Mouse (Mus musculus) cerebellum, postnatal 25 days (tissue): Measurements from ENCODE around the gene Fam19a1.

Experiments used
- DNase-seq, 2 experiments: peaks; one replicate each; pipeline ENCODE4 v3.0.0; 2021; ENCODE audit warnings: mixed read lengths in 2 of 2

Fam19a1 gene

DNA sequence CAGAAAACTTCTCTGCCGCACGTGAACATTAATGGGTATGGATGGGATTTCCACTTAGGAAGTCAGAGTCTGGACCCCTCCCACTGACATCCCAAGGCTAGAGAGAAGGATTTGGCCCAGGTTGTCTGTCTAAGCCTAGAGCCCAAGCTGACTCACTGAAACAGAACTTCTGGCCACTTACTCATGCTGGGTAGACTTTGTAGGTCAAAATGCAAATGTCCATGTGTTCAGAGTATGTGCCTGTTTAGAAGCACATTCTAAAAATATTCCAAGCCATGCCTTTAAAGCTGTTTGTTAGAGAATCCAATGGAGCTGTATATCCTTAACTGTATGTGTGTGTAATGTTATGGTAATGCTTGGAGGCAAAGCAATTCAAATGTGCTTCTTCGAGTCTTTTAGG lies 145.7 kb downstream of the Fam19a1 start:
- no peak for DNase-seq

DNA sequence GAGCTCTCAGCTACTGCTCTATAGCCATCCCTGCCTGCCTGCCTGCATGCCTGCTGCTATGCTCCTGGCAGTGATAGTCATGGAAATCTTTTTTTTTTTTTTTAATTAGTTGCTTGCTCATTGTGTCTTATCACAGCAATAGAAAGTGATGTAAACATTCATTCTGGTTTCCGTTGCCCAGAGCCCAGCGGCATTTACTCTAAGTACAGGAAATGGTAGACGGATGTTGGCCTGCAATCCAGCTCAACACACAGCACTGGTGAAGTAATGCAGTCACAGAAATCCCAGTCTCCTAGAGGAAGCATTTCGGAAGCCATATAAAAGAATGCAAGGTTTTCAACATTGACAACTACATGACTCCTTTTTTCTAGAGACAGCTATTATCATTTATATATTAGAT lies 153.5 kb downstream of the Fam19a1 start:
- DNase-seq: no peak

DNA sequence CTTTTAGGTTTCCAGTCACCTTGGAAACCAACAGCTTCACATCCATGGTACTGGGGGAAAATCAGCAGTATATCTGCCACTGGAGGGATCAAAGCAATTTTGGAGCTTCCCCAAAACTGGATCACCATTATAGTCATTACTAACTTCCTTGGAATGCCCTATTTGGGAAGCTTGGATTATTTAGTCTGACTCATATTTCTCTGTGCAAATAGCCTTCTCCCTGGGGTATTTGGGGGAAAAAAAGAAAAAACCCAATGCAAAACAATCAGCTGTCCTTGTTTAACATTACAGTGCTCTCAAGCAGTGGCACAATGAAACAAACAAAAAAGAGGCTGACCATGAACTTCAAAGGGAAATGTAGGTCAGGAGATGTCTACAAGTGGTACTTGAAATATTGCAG lies 155.8 kb downstream of the Fam19a1 start:
- no peak for DNase-seq

DNA sequence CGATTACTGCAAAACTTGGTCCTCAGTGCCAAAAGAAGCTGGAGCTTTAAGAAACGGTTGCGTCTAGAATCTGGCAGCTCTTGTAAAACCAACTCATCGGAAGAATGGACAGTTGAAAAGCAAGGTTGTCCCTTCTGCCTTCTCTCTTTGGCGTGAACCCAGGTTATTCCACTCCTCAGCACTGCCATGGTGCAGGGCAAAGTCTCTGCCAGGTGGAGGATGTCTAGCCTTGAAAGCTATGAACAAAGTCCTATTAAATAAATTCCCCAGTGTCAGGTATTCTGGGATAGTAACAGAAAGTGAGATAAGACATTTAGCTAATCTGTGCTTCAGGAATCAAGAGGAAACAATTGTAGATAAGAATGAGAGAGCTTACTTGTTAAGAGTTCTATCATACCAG lies 157.5 kb downstream of the Fam19a1 start:
- DNase-seq: no peak

DNA sequence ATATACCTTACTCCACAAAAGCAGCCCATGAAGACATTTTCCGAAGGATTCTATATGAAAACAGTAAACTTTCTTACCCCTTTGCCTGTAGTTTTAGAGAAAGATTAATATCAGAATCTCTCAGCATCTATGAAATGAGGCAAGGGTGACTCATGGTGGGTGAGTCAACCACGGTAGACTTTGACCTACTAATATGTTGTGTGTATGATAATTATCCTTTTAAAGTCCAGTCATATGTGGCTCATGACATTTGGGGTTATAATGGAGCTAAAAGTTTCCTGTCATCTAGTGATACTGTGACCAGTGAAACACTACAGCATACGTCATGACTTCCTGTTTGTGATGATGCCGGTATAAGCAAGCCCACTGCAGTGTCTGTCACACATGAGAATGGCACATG lies 170.8 kb downstream of the Fam19a1 start:
- no peak for DNase-seq

DNA sequence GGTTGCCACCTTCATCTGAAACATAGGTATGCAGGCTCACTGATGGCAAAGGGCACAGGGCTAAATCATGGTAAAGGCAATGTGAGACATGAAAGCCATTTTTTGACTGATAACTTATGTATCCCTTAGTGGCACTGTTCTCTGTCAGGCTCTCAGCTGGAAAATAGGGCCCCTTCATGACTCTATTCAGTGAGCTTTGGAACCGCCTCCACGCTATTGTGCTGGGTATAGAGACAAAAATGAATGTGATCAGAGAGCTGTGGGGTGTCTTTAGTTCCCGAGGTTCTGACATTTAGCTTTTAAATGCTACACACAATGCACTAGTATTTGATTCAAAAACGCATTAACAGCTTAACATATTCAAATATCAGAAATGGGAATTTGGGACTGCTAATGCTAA lies 171.6 kb downstream of the Fam19a1 start:
- DNase-seq: no peak

DNA sequence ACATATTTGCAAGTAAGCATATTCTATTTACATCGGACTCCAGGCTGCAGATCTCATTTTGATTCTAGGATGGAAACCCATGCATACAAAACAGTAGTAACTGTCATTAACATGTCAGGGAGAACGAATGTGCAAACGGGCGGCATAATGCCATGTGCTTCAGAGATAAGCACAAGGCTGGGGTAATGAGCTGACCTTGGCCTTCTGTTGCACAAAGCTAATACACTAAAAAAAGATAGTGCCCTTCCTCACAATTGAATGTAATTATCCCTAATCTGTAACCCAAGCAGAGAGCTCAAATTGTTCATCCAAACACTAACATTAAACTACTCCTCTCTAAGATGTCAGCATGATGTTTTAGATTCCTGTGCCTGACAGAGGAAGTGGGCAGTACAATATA lies 173.3 kb downstream of the Fam19a1 start:
- no peak for DNase-seq

DNA sequence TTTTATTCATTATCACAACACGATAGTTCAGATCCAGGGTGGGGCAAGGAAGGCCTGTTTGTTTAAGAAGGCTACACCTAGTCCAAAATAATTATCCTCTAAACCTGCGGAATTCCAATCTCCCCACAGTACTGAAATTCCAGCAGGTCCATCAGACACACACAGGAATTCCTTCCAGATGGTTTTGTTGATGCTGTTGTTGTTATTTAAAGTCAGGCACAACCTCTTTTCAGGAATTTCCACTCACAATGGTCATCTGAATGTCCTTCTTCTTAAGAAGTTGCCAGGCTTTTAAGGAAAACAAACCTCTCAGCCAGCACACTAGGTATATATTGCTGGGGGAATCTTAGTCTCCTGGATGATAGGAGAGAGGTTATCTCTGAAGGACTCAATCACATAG lies 174.4 kb downstream of the Fam19a1 start:
- no peak for DNase-seq

DNA sequence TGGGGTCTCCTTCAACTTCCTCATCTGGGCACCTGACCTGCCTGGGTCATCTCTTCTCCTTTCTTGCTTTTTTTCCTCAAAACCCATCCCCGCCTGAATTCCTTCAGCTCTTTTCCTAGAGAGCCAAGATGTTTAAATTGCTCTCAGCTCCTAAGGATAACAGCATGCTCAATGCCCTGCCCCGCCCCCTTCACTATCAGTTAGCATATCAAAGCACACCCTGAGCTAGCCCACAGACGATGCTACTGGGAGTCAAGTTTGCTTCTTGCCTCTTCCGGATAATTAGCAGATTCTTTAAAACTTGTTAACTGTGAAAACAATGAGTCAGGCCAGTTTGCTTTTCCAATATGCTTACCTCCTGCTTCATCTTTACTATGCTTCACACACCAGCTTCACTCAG lies 176.7 kb downstream of the Fam19a1 start:
- no peak for DNase-seq

DNA sequence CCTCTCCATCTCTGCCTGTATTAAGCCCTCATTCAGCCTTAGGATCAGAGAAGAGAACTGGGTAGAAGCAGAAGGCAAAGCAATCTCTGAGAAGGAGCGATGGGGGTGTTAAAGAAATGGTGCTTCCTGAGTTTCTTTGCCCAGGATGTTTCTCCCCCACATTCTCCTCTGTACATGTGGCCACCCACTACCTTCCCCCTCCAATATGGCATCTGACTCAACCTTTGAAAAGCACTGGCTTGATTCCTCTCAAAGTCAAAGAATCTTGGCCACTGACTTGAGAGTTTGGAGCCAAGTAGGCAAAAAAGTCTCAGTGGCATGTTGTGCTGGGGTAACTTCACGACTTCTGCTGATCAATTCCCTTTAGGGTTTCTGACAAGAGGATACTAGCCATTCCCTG lies 234.5 kb downstream of the Fam19a1 start:
- DNase-seq: no peak

DNA sequence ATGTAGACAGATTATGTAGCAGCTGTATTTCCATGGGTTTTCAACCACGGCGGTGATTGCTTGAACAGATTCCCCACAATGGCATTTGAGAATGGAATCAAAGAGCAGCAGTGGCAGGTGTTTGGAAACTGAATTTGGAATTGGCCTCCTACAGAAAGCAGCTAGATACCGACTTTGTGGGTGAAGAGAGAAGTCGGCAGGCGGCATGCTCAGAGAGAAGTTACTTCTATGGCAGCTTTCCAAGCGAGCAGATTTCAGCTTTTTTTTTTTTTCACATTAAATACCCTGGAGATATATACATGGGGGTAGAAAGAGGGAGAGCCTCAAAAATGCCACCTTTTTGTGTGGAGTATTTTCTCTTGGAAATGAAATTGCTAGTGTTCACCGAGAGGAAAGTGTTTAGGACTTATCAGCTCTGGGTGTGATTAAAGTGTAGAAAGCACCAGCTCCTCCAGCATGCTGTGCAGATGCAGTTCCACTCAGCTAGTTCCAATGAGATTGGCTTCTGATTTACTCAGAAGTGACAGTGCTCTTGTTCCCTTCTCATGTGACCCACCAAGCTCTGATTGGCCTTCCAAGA lies 236.6 kb downstream of the Fam19a1 start:
- no peak for DNase-seq

DNA sequence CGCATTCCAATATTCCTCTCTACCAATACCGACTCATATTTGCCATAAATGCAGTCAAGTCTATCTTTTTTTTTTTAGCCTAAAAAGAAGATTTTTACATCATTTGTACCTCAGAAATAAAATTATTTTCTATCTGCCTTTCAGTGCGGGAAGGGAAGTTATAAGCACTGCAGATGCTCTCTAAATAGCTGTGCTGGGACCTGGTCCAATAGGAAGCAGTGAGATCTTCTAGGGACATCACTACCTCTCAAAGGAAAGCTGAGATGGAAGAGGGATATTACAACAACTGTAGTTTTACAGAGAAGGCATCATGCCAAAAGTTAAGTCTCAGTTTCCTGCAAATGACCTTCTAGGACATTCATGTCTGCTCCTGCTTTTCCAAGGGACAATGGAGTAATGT lies 256.6 kb downstream of the Fam19a1 start:
- DNase-seq: no peak

DNA sequence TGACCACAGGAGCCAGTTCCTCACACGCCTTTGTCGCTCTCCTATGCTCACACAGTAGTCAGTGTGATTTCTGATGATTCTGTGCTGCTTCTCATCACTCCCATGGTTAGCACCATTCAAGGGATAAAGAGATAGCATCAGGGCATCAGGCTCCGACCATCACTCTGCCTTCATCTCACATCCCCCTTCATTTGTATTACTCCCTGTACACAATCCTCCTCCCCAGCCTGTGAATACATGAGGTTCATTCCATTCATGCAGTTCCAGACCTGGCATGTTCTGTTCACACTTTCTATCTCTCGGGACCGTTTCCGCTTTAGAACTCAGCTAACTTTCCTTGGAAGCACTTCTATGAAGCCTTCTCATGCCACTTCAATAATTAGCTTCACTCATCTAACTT lies 259.9 kb downstream of the Fam19a1 start:
- DNase-seq: no peak

DNA sequence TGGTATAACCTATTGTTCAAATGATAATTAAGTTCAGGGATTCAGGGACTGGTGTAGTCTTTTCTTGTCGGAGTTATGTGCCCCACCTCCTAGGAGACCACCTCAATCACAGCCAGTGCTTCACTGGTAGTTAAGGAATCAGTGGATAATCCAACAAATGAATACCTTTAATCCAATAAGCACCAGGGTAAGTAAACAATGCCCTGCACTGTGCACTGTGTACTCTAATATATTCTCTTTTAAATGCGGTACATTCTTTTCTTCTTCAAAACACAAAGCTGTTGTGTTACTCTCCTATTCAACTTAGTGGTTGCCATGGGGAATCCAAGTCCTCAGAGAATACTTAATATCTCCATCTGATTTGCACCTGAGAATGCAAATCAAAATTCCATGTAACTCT lies 260.3 kb downstream of the Fam19a1 start:
- DNase-seq: no peak

DNA sequence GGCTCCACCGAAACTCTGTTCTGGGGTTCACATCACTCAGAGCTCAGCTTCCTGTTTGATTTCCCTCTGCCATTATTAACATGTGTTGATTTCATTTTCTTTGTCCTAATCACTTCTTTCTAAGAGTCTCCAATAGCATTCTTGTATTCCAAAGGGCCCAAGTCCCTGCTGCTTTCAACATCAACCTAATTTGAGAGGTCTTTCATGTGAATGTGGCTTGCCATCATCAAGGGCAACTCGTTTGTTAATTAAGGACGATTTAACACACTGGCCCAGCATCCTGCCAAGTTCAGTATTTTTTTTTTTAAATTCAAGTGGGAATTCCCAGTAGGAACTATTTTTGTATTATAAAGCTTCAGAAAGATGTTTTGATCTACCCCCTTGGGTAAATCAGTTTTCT lies 263.8 kb downstream of the Fam19a1 start:
- no peak for DNase-seq

DNA sequence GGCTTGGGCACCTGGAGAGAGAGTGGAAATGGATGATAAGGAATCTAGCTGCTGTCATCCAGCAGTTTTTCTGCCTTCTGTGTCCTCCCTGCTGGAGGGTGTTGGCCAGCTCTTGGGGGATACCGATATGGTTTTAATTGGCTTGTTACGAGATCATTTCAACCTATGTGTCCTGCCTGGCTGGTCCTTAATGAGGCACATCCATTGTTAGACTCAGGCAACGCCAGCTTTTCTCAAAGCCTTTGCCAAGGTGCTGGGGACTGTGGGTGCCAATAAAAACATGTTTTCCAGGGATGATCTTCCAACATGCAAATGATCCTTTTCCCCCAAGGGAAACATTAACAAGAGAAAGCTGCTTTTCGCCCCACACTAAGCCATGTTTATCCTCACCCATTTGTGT lies 266.3 kb downstream of the Fam19a1 start:
- no peak for DNase-seq

DNA sequence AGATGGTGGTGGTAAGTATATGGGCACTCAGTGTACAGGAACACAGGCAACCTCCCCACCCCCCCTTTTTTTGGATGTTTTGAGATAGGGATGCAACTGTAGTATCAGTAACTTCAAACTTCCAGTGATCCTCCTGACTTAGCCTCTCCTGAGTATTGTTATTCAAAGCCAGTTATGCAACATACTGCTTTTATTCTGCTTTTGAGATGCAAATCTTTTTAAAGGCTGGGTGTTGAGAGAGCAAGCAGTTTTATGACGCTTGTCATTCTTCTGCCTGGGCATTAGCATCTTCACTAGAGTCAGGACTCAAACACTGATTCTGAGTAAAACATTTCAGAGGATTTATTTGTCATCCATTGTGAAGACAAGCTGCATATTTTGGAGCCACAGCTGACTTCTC lies 271.5 kb downstream of the Fam19a1 start:
- DNase-seq: no peak

DNA sequence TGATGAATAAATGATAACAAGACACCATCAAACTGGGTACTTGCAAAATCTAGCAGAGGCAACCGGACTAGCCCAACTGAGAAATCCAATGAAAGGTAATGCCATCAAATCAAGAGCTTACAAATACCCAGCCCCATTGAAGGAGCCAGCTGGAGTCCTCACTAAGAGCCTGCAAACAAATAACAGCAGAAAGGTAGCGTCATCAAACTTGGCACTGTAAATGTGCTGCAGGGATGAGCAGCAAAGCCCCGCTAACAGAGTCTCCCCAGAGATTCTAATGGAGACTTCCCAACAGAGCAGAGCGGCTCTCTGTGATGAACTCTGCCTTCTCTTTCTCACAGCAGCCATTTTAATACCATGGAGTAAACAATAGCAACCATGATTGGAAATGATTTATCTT lies 305.9 kb downstream of the Fam19a1 start:
- no peak for DNase-seq

DNA sequence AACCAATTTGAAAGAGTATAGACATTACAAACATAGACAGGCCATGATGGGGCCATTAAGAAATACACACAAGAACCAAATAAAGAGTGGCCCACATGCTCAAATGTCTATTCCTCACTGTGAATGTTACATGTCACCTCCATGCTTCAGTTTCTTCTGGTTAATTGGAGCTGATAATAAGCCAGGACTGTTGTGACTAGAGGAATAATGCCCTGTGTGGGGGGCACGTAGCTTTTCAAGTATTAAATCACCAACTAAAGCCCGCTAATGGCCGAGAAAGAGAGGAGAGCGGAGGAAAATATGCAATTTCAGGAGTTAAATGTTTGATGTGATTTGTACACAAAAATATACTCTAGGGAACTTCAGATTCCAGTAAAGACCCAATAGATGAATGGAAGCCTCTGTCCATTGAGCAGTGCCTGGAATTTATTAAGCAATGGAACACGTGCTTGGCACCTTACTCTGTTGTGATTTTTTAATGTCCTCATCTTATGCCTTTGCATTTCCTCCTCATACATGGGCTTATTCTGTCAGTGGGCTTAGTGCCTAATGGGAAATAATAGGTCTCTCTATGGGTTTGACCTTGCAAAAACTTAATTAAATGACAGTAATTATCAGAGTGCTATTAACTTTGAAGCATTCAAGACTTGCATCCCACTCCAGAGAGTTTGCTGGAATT lies 306.9 kb downstream of the Fam19a1 start:
- DNase-seq: no peak

DNA sequence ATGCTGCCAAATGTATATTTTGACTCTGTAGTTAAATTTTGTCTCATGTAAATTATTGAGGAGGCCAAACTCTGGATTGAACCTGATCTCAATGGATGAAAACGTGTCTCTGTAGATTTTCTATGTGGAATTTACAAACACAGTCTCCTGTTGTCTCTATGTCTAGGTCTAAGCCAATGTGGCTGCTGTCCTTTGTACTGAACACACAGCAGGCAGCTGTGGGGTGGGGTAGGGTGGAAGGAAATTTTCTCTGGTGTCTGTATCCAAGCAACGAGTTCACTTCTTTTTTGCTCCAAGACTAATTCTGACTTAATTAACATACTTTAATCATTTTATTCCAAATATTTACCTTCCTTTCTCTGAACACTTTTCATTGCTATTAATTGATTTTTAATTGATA lies 307.6 kb downstream of the Fam19a1 start:
- no peak for DNase-seq

DNA sequence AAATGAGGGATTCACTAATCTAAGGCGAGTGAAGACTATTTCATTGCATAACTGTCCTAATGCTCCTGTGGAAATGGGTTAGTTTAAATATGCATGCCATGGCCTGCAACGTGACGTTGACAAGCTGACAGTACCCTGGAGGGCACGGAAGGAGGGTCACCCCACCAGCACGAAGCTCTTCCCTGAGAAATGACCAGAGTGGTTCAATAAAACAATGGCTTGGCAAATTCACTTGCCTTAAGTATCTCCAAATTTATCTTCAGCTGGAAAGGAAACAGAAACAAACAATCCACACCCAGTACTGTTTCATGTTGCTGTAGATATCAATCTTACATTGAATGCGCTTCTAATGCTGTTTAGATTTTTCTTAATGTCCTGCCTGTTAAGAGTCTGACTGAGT lies 316.4 kb downstream of the Fam19a1 start:
- DNase-seq: no peak

DNA sequence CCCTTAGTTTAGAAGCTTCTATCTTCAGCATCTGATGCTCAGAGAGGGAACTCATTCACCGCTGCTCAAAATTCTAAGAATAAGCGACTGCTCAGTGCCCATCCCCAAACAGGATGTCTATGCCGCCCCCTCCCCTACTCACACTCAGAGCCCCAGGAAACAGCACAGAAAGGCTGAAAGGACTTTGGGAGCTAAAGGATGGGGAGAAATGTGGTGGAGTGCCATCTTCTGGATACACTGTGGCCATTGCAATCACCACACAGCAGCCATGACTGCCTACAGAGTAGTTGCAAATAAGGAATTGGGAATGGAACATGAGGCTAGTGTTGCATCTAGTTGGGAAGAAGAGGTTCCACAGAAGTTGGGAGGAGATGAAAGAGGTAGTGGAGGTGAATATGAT lies 319.4 kb downstream of the Fam19a1 start:
- DNase-seq: no peak

DNA sequence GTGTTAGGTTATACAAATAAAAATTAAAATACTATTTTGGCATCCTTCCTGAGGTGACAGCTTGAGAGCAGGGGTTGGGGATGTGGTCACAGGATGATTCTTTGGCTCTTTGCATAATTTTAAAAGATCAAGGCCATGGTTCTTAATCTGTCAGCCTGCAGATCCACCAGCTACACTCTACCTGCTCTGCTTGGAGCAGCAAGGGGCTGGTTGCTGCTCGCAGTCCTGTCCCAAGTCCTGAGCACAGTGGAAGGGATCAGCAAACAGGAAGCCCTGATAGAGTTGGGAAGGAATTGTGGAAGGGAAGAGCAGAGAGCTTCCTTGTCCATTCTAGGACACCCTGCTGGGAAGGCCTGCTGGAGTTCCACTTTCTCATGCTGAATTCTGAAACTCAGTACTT lies 320.9 kb downstream of the Fam19a1 start:
- no peak for DNase-seq

DNA sequence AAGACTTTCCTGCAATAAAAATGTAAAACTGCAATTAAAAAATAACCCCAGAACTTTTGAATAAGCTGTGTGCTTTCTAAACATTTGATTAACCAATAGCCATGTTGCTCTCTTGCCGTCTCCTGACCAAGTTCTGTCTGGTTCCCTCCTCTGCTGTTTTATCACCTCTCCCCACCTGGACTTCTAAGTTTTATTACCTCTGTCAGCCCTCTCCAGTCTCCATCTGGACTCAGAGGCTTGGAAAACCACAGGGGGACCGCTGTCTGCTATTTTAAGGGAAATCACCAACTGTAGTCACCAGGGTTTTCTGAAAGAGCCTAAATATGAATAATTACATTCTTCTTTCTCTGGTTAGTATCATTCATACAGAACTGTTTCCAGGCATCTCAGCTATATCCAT lies 322.6 kb downstream of the Fam19a1 start:
- no peak for DNase-seq

DNA sequence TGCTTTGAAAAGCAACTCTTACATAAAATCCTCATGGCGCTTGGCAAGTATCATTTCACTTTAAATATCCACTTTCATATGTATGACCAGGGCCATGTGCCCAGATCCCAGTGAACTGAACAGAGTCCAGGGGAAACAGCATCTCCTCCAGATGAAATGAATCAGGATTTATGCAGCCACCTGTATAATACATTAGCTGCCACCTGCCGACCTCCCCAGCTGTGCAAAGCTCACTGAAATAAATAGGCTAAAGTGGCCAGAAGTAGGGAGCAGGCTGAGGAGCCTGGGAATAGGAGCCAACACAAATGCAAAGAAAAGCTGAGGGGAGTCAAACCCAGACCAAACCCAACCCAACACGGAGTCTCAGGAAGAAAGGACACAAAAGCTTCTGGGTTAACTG lies 324.9 kb downstream of the Fam19a1 start:
- no peak for DNase-seq
